Mouse (Mus musculus) central nervous system, embryonic 14 days (tissue): ENCODE measurements around the gene Myod1. TPM values are rescaled to one million over a fixed set of nuclear protein-coding genes. Genes with fewer than 3 reads are reported as not detected.

Source experiments
- polyA plus RNA-seq: library from polyadenylated mRNA; depleted of rRNA; stranded (reverse); fragments of >200 nt; gene quantifications from 2 replicates; pipeline ENCODE4 v1.2.3, GENCODE M21; 2012; rRNA removed

Myod1 gene
- polyA plus RNA-seq = 0.37 and 10.3 TPM in 2 replicates

DNA sequence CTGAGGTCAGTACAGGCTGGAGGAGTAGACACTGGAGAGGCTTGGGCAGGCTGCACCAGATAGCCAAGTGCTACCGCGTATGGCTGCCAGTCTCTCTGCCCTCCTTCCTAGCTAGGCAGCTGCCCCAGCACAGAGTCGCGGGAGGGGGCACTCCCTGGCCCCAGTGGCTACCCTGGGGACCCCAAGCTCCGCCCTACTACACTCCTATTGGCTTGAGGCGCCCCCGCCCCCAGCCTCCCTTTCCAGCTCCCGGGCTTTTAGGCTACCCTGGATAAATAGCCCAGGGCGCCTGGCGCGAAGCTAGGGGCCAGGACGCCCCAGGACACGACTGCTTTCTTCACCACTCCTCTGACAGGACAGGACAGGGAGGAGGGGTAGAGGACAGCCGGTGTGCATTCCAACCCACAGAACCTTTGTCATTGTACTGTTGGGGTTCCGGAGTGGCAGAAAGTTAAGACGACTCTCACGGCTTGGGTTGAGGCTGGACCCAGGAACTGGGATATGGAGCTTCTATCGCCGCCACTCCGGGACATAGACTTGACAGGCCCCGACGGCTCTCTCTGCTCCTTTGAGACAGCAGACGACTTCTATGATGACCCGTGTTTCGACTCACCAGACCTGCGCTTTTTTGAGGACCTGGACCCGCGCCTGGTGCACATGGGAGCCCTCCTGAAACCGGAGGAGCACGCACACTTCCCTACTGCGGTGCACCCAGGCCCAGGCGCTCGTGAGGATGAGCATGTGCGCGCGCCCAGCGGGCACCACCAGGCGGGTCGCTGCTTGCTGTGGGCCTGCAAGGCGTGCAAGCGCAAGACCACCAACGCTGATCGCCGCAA, at the start of gene Myod1:
Gene Myod1 (plus strand): TSS at position 303 of the 836 bp plus-strand sequence.

DNA sequence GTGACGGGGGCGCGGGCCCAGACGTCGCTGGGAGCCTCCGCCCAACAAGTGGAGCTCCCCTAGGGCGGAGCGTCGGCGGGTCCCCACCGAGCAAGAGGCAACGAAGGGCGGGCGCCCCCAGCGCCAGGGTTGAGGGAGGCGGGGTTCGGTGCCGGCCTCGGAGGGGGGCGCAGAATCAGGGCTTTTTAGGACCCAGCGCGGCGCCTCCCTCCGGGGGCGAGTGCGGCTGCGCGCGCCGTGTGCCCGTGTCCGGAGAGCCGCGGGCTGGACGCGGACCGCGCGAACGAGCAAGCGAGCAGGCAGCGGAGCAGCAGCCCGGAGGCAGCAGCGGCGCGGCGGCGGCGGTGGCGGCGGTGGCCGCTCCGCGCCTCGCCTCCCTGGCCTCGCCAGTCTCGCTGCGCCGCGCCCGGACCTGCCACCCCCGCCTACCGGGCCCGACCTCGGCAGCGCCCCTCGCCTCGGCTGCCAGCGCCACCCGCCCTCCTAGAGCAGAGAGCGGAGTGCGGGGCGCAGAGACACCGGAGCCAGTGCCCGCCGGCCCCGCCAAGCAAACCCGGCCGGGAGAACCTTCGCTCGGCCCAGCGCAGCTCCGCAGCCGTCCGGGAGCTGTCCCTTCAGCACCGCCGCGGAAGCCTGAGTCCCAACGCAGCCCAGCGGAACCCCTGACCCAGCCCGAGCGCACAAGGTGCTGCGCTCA, 20.1 kb downstream of the Myod1 start, which contains the start of gene Kcnc1:
Gene Kcnc1 (plus strand): TSS at position 267 of the 697 bp plus-strand sequence.

Other genes with a start within 250 kb of the Myod1 start
- gene Abcc8, start 196.4 kb upstream of the Myod1 start, polyA plus RNA-seq = 11.4 and 18.6 TPM in 2 replicates
- gene Ush1c, start 138.0 kb upstream of the Myod1 start, polyA plus RNA-seq = 1.3 and 2.4 TPM in 2 replicates
- gene Otog, start 135.5 kb upstream of the Myod1 start, polyA plus RNA-seq = 0.10 and 2.2 TPM in 2 replicates
- 14.8 and 17.0 TPM in 2 replicates for gene Kcnc1, start 20.0 kb downstream of the Myod1 start, polyA plus RNA-seq